Mouse (Mus musculus): ENCODE results near the gene Fyn.

Fyn gene

GRCm38 (mm10) chr10:39516541-39517133, 148.0 kb downstream of the Fyn start:
- no peak for DNase-seq

- DNase-seq: no peak
Observed at GRCm38 (mm10) chr10:39517375-39517774, 148.7 kb downstream of the Fyn start.

GRCm38 (mm10) chr10:39518232-39518631, 149.6 kb downstream of the Fyn start:
- no peak for DNase-seq

- DNase-seq: no peak
Observed at GRCm38 (mm10) chr10:39518859-39519258, 150.2 kb downstream of the Fyn start.

GRCm38 (mm10) chr10:39520123-39520989, 151.7 kb downstream of the Fyn start:
- DNase-seq: peak; percentile 36 to 37

- DNase-seq: no peak
Observed at GRCm38 (mm10) chr10:39521327-39521726, 152.7 kb downstream of the Fyn start.

GRCm38 (mm10) chr10:39521861-39522391, 153.3 kb downstream of the Fyn start:
- DNase-seq: no peak

GRCm38 (mm10) chr10:39522857-39523614, 154.4 kb downstream of the Fyn start:
- no peak for DNase-seq

- DNase-seq: no peak
Observed at GRCm38 (mm10) chr10:39524355-39524754, 155.7 kb downstream of the Fyn start.

GRCm38 (mm10) chr10:39525431-39525830, 156.8 kb downstream of the Fyn start:
- no peak for DNase-seq

GRCm38 (mm10) chr10:39527113-39527512, 158.5 kb downstream of the Fyn start:
- no peak for DNase-seq

GRCm38 (mm10) chr10:39529179-39529578, 160.5 kb downstream of the Fyn start:
- no peak for DNase-seq

GRCm38 (mm10) chr10:39532008-39532740, 163.5 kb downstream of the Fyn start:
- no peak for DNase-seq

- no peak for DNase-seq
Observed at GRCm38 (mm10) chr10:39532823-39533222, 164.2 kb downstream of the Fyn start.

GRCm38 (mm10) chr10:39534324-39535026, 165.8 kb downstream of the Fyn start:
- peak; percentile 61 to 78 for DNase-seq

- peak; percentile 32 to 53 for DNase-seq
Observed at GRCm38 (mm10) chr10:39535347-39535746, 166.7 kb downstream of the Fyn start.

- DNase-seq: peak; percentile 46 to 70
Observed at GRCm38 (mm10) chr10:39536258-39536657, 167.6 kb downstream of the Fyn start.

GRCm38 (mm10) chr10:39540012-39540647, 171.5 kb downstream of the Fyn start:
- DNase-seq: no peak

GRCm38 (mm10) chr10:39540995-39541394, 172.3 kb downstream of the Fyn start:
- peak in 1 of 2 experiments; percentile 53 for DNase-seq

GRCm38 (mm10) chr10:39541451-39541874, 172.8 kb downstream of the Fyn start:
- no peak for DNase-seq

GRCm38 (mm10) chr10:39541951-39542521, 173.4 kb downstream of the Fyn start:
- no peak for DNase-seq

All from kidney, adult 8-10 months (tissue).